In genomic region chr13:19101889-19102402, GRCm38 (mm10) we compare ENCODE assay signal across 12 mouse cellular contexts.
A peak's percentile ranks its signal among the peaks of the same experiment; 100 is the strongest.
DNase-seq lines count a peak whose midpoint lies in the region; ATAC-seq lines count a peak whose summit lies in the region.
"Had no signal": no experiment of that assay in that cellular context is flagged by ENCODE, and none has a peak within 500 bp of the region (broad histone marks: within the 10 kb centered on the region; RNA-seq: fewer than 3 reads in every experiment).

No protein-coding gene starts in this region.

- no peak overlapping the region for H3K4me3 ChIP-seq in forebrain, embryonic 11.5 days (ENCODE audit: low read depth, low read length)
- H3K4me3 ChIP-seq: heart, embryonic 12.5 days; megakaryocyte, embryonic 14.5 days; neural tube, embryonic 13.5 days had no signal

- peak; percentile 4 for DNase-seq in kidney, adult 9 months
- DNase-seq in kidney, postnatal 10 days, result no peak
- peak; percentile 96 to 98 for DNase-seq in frontal cortex, adult 2 months (ENCODE audit: extremely low spot score in 1 of 2, low spot score in 1 of 2)
- DNase-seq in left cerebral cortex, adult 18-20 months (ENCODE audit: low spot score in 2 of 2), result peak; percentile 95 to 96
- DNase-seq in right cerebral cortex, postnatal 36 days (ENCODE audit: low spot score in 2 of 2), result peak; percentile 96 to 97
- DNase-seq in liver (no peak), MN1 (ENCODE audit: low spot score) (no peak)
- DNase-seq in forebrain, embryonic 11.5 days (ENCODE audit: low spot score), result no peak

- no peak overlapping the region for H3K27ac ChIP-seq in forebrain, embryonic 11.5 days (ENCODE audit: low read depth, low read length)
- H3K27ac ChIP-seq: neural tube, embryonic 13.5 days had no signal

- 92% methylated on average over 10 of the region's 10 CpGs for WGBS in forebrain, embryonic 11.5 days

- no peaks in the 10 kb centered on the region for H3K9me3 ChIP-seq in forebrain, embryonic 11.5 days (ENCODE audit: control insufficient read depth, low read length)
- H3K9me3 ChIP-seq: heart, embryonic 12.5 days; megakaryocyte, embryonic 14.5 days; neural tube, embryonic 13.5 days had no signal

- no peak overlapping the region for H3K9ac ChIP-seq in forebrain, embryonic 11.5 days (ENCODE audit: low read length)
- H3K9ac ChIP-seq: heart, embryonic 12.5 days; neural tube, embryonic 13.5 days had no signal

- no peak overlapping the region for H3K4me2 ChIP-seq in forebrain, embryonic 11.5 days (ENCODE audit: low read depth, low read length, severe bottlenecking)
- H3K4me2 ChIP-seq: heart, embryonic 12.5 days; neural tube, embryonic 13.5 days had no signal

- H3K27me3 ChIP-seq in forebrain, embryonic 11.5 days (ENCODE audit: control insufficient read depth, insufficient read depth, low read length), result no peaks in the 10 kb centered on the region
- H3K27me3 ChIP-seq: heart, embryonic 12.5 days; megakaryocyte, embryonic 14.5 days; neural tube, embryonic 13.5 days had no signal

- no peaks in the 10 kb centered on the region for H3K4me1 ChIP-seq in forebrain, embryonic 11.5 days (replicated peaks; ENCODE audit: control insufficient read depth, insufficient read depth, low read length)
- H3K4me1 ChIP-seq: heart, embryonic 12.5 days; megakaryocyte, embryonic 14.5 days; neural tube, embryonic 13.5 days had no signal

- no peaks in the 10 kb centered on the region for H3K36me3 ChIP-seq in forebrain, embryonic 11.5 days (ENCODE audit: control insufficient read depth, insufficient read depth, low read length)
- H3K36me3 ChIP-seq: heart, embryonic 12.5 days had no signal

- ATAC-seq in forebrain, embryonic 11.5 days (replicated peaks; ENCODE audit: low FRiP score), result no peak
- ATAC-seq: intestine, postnatal 0 days had no signal

Comparison
In these comparisons a context has a peak if more than half of its experiments do, and no peak if none do; other contexts are left out.
1. DNase-seq: peak in kidney, adult 9 months (single experiment), frontal cortex, adult 2 months (2 of 2), left cerebral cortex, adult 18-20 months (2 of 2) and right cerebral cortex, postnatal 36 days (2 of 2); none in kidney, postnatal 10 days (single experiment), liver (single experiment), MN1 (single experiment) and forebrain, embryonic 11.5 days (single experiment).